Mouse (Mus musculus): ENCODE measurements at regions not wholly inside any gene's neighbourhood (a gene's known extent, or its start where the extent isn't known, plus 50 kb on each side); places are given as distances from the start of the nearest gene placed in this dataset.

GRCm38 (mm10) chr3:126292259-126292658 is 71.2 kb upstream of the Arsj start:
- ChIA-PET POLR2A (no interaction called here), CTCF (no interaction called here)

GRCm38 (mm10) chr3:126292830-126293229 is 70.7 kb upstream of the Arsj start:
- ChIA-PET CTCF (no interaction called here), POLR2A (no interaction called here)

GRCm38 (mm10) chr3:126293645-126294044 is 69.8 kb upstream of the Arsj start:
- ChIA-PET CTCF (no interaction called here), POLR2A (no interaction called here)

- CTCF ChIA-PET: no interaction called here
- POLR2A ChIA-PET: no interaction called here
Measured at GRCm38 (mm10) chr3:126295932-126296331, 67.6 kb upstream of the Arsj start.

GRCm38 (mm10) chr3:126299257-126299656 is 64.2 kb upstream of the Arsj start:
- CTCF ChIA-PET: no interaction called here
- POLR2A ChIA-PET: no interaction called here

- CTCF ChIA-PET: interaction anchor here in 1 of 4 experiments (0.7 kb wide), 1 partner anchor 94 kb away, joined by 3 read pairs; no protein-coding TSS in a partner anchor
- POLR2A ChIA-PET: no interaction called here
Measured at GRCm38 (mm10) chr3:126308303-126308702, 55.2 kb upstream of the Arsj start.
